Mouse (Mus musculus): Measurements from ENCODE around the gene Pbdc1.

DNA sequence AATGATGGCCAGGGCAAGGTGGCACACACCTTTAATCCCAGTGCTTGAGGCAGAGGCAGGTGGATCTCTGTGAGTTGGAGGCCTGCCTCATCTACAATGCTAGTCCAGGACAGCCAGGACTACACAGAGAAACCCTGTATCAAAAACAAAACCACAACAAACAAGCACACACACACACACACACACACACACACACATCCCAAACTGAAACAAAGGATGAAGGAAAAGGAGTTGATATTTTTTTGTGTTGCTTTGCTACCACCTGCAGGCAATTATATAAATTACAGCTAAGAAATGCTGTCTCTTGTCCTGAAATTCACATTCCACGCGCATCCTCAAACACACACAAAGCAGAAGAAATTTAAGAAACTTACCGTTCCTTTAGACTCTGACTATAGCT, 41.9 kb upstream of the Pbdc1 start:
- TF ChIP-seq CTCF (IDR thresholded peaks at IDR 0.05; ENCODE audit: insufficient read depth, low read depth, low read length) (no peak), POLR2A (IDR thresholded peaks at IDR 0.05; ENCODE audit: insufficient read depth, low read depth, low read length) (no peak)

All from olfactory bulb, adult 2 months (tissue).